Mouse (Mus musculus) layer of hippocampus, adult 8-10 months (tissue): ENCODE data around the gene Rsrc1. TPM values are rescaled to one million over a fixed set of nuclear protein-coding genes. Genes with fewer than 3 reads are reported as not detected.

Experiments used
- DNase-seq, 2 experiments: peaks; one replicate each; pipeline ENCODE4 v3.0.0; 2022; ENCODE audit warnings: low spot score in 2 of 2
- total RNA-seq, 4 experiments: library from RNA; stranded (reverse); gene quantifications; 2 replicates each; pipeline ENCODE4 v1.2.4; 2022

Rsrc1 gene
- total RNA-seq, 4 experiments from 2014 or later, result 40.1 to 43.4 (median 41.8) TPM

DNA sequence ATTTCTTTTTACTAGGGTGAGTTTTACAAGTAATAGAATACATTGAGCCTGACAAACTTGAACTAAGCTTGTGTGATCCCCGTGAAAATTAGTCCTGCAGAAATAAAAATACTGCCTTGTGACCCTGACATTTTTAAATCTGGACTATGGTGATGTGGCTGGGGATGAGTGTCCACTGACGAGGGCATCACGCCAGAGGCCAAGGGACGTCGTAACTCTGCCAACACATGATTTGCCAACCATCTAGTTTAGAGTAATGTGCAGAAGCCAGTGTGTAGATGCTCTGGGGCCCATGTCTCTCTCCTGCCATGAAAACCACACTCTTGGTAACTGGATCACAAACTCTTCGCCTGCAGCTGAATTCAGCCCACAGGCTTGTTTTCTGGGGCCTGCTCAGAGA lies 386.3 kb downstream of the Rsrc1 start:
- DNase-seq, result no peak

DNA sequence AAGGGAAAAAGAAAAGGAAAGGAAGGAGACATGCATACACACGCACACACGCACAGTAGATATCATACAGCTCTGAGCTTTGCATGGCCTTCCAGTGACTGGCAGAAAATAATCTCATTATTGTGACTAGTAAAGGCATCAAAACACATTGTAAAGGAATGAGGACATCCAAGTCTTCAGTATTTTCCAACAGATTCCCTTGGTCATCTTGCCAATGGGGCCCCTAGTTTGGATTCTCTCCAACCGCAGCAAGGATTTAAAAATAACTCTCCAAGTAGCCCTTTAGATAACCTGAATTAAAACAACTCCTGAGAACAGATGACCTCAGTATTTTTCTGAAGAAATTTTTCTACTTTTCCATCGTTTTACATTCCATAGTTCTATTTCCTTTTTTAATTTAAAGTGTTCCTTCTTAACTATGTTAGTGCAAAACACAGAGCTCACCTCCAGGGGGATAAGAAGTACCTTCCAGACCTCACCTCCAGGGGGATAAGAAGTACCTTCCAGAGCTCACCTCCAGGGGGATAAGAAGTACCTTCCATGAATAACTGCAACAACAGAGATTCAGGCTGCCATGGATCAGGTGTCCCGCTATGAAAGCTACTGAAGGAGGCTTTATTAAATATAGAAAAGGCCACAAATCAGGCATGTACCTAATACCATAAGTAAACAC lies 388.4 kb downstream of the Rsrc1 start:
- no peak for DNase-seq

DNA sequence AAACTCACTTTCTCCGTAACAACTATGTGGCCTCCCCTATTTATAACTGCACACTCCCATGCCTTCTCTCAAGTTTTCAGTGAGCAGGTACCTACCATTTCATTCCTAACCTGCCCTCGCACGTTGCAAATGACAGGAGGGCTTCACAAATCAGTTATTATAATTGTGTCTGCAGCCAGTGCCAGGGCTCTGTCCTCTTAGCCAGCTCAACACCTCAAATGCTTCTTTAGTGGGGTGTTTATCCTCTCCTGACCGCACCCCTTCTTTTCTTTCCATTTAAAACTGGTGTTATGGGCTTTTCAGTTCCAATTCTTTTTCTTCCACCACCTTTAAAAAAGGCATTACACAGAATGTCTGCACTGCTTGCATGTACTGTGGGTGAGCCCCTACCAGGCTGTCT lies 391.0 kb downstream of the Rsrc1 start:
- no peak for DNase-seq

GRCm38 (mm10) chr3:67372781-67373180 lies 391.6 kb downstream of the Rsrc1 start:
- DNase-seq, result no peak

DNA sequence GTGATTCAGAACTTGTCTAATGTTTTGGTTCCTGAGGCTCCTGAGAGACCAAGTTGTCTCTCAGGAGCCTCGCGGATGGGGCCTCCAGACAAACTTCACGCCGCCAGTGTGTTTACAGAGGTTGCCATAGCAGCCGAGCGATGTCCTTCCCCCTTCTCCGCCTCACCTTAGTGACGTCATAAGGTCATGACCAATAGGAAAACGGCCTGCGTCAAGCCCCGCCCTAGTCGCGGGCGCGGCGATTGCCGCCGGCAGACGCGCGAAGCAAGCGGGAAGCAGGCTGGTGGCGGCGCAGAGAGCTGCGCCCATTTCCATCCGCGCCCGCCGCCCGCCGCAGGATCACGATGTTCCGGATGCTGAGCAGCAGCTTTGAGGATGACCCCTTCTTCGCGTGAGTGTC lies 392.7 kb downstream of the Rsrc1 start, which contains the start of gene Mlf1:
Gene Mlf1 (plus strand): TSS at position 226 of the 400 bp plus-strand sequence.
- DNase-seq, result peak; percentile 87 to 88

DNA sequence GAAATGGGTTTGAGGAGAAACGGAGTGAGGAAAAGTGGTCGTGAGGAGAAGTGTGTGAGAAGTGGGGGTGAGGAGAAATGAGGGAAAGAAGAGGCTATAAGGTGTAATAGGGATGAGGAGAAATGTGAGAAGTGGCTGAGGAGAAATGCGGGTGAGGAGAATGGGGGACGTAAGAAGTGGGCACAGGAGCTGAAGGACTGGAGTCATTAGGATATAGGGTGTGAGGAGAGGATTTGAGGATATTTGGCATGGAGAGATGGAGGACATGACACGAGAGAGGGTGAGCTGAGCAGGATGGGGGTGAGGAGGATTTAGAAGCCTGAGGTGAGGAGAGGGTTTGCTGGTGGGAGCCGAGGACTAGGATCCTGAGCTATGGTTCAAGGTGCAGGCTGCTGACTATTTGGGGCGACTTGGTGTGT lies 393.2 kb downstream of the Rsrc1 start:
- DNase-seq, result no peak

DNA sequence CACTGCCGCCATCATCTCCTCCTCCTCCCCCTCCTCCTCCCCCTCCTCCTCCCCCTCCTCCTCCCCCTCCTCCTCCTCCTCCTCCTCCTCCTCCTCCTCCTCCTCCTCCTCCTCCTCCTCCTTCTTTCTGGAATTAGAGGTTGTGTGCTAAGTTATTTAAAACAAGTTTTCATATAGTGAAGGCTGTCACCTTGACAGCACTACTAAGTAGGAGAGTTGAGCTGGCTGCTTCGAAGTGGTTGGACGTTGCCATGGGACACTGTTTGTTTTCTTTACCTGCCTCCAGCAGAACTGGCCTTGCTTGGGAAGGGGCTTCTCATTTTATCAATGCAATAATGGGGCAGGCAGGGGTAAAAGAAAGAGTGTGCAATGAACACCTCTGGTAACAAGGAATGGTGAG lies 393.9 kb downstream of the Rsrc1 start, which contains the start of gene Gm17402:
Gene Gm17402 (minus strand): TSS at position 101 of the 400 bp plus-strand sequence.
- DNase-seq, result no peak

DNA sequence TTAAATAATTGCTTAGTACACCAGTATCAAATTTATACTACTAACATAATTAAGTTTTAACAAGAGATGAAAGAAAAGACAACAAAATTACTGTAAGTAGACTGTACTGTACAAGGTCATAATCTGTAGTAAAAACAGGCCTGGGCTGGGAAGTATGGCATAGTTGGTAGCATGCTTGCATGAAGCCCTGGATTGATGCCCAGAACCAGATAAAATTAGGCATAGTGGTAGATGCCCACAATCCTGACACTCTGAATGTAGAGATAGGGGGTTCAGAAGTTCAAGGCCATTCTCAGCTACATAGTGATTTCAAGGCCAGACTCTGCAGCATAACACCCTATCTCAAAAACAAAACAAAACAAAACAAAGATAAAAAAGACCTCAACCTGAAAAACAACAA lies 397.0 kb downstream of the Rsrc1 start:
- no peak for DNase-seq

Other genes starting within 250 kb of the Rsrc1 start
- under 1 TPM in 1 of 4 experiments, not detected in 3; 0.27 TPM for gene Shox2, start 381 bp downstream of the Rsrc1 start, total RNA-seq